Mouse (Mus musculus) CH12.LX (cell line): ENCODE measurements around the gene Urod. TPM values are rescaled to one million over a fixed set of nuclear protein-coding genes. Genes with fewer than 3 reads are reported as not detected.

ENCODE experiments used
- DNase-seq: peaks from one replicate; pipeline ENCODE4 v3.0.0-alpha.2; 2013; ENCODE audit errors: extremely low read depth
- H3K27ac ChIP-seq: 2 replicates; pipeline ENCODE4 v1.5.1; 2012; ENCODE audit warnings: low read depth, mild to moderate bottlenecking, control low read depth, moderate library complexity; ENCODE audit not compliant: insufficient read depth
- H3K27me3 ChIP-seq: replicated peaks from 2 replicates; pipeline ENCODE3; 2012; ENCODE audit warnings: inconsistent platforms
- H3K36me3 ChIP-seq, 2 experiments: replicated peaks in 1 of 2; 2 replicates each; pipeline versions ENCODE3 to v1.6.1; 2012; ENCODE audit warnings: inconsistent platforms in 1 of 2, low read length in 1 of 2, mild to moderate bottlenecking in 1 of 2, mixed read lengths in 1 of 2, moderate library complexity in 1 of 2; ENCODE audit not compliant: control insufficient read depth in 1 of 2, insufficient read depth in 1 of 2
- H3K4me1 ChIP-seq, 2 experiments: 2 replicates each; pipeline ENCODE4 v1.6.1; 2012; ENCODE audit warnings: inconsistent platforms in 1 of 2, moderate library complexity in 1 of 2; ENCODE audit not compliant: insufficient read depth in 2 of 2, control insufficient read depth in 1 of 2
- H3K4me2 ChIP-seq: 2 replicates; pipeline ENCODE4 v1.6.1; 2012; ENCODE audit warnings: low read depth, mild to moderate bottlenecking, control low read depth; ENCODE audit not compliant: poor library complexity, insufficient read depth, severe bottlenecking
- H3K4me3 ChIP-seq, 3 experiments: fragments of 150-350 bp in 1 of 3; sonication (generic) in 1 of 3; replicated peaks in 1 of 3; 2 replicates each; pipeline versions ENCODE3 to v1.5.1; 2011 to 2012; ENCODE audit warnings: low read depth in 2 of 3, low read length in 2 of 3, mild to moderate bottlenecking in 2 of 3, moderate library complexity in 2 of 3, control low read depth in 1 of 3, improper control_type of control experiment in 1 of 3, inconsistent platforms in 1 of 3, mixed read lengths in 1 of 3; ENCODE audit not compliant: poor library complexity in 1 of 3
- H3K79me2 ChIP-seq: replicated peaks from 2 replicates; pipeline ENCODE4 v1.6.1; 2012; ENCODE audit warnings: mild to moderate bottlenecking, moderate library complexity; ENCODE audit not compliant: control insufficient read depth, poor library complexity, insufficient read depth, severe bottlenecking; ENCODE audit errors: extremely low read depth
- H3K9ac ChIP-seq: 2 replicates; pipeline ENCODE4 v1.6.1; 2012; ENCODE audit warnings: low read depth, mild to moderate bottlenecking, control low read depth, moderate library complexity; ENCODE audit not compliant: insufficient read depth
- H3K9me3 ChIP-seq: replicated peaks from 2 replicates; pipeline ENCODE3; 2012; ENCODE audit warnings: low read length, inconsistent platforms, mixed read lengths
- BHLHE40 ChIP-seq: IDR thresholded peaks from 2 replicates; pipeline ENCODE4 v1.6.1; 2011; ENCODE audit warnings: mild to moderate bottlenecking, low read depth, low read length, improper control_type of control experiment
- CTCF ChIP-seq, 2 experiments: IDR thresholded peaks in 1 of 2; conservative IDR thresholded peaks in 1 of 2; 2 replicates each; pipeline ENCODE4 v1.5.1; 2011 to 2012; ENCODE audit warnings: low read depth in 2 of 2, low read length in 2 of 2, improper control_type of control experiment in 1 of 2, inconsistent platforms in 1 of 2, mild to moderate bottlenecking in 1 of 2, moderate library complexity in 1 of 2
- ETS1 ChIP-seq: conservative IDR thresholded peaks from 2 replicates; pipeline ENCODE4 v1.6.1; 2012; ENCODE audit warnings: low read depth, mild to moderate bottlenecking, inconsistent platforms, low read length, improper control_type of control experiment, moderate library complexity
- GABPA ChIP-seq: IDR thresholded peaks from 2 replicates; pipeline ENCODE4 v1.6.1; 2012; ENCODE audit warnings: low read depth, low read length, improper control_type of control experiment, inconsistent platforms; ENCODE audit not compliant: insufficient replicate concordance
- MAFK ChIP-seq: IDR thresholded peaks from 2 replicates; pipeline ENCODE4 v1.6.1; 2011; ENCODE audit warnings: low read length, improper control_type of control experiment; ENCODE audit not compliant: insufficient replicate concordance
- MAX ChIP-seq: IDR thresholded peaks from 2 replicates; pipeline ENCODE4 v1.6.1; 2011; ENCODE audit warnings: low read length, improper control_type of control experiment
- MEF2A ChIP-seq: IDR thresholded peaks from 2 replicates; pipeline ENCODE4 v1.6.1; 2014; ENCODE audit warnings: low read depth, mild to moderate bottlenecking, inconsistent platforms, low read length, improper control_type of control experiment, borderline replicate concordance
- NELFE ChIP-seq: IDR thresholded peaks from 2 replicates; pipeline ENCODE4 v1.6.1; 2011; ENCODE audit warnings: low read depth, low read length, improper control_type of control experiment
- POLR2A ChIP-seq: IDR thresholded peaks from 2 replicates; pipeline ENCODE4 v1.6.1; 2011; ENCODE audit warnings: low read depth, mild to moderate bottlenecking, improper control_type of control experiment, low read length
- POLR2AphosphoS2 ChIP-seq: IDR thresholded peaks from 2 replicates; pipeline ENCODE4 v1.6.1; 2011; ENCODE audit warnings: low read depth, low read length, improper control_type of control experiment
- RAD21 ChIP-seq: IDR thresholded peaks from 2 replicates; pipeline ENCODE4 v1.6.1; 2011; ENCODE audit warnings: low read depth, mild to moderate bottlenecking, low read length, improper control_type of control experiment, moderate library complexity
- SIN3A ChIP-seq: IDR thresholded peaks from 2 replicates; pipeline ENCODE4 v1.6.1; 2012; ENCODE audit warnings: low read length, improper control_type of control experiment, inconsistent platforms
- SMC3 ChIP-seq: IDR thresholded peaks from 2 replicates; pipeline ENCODE4 v1.6.1; 2011; ENCODE audit warnings: low read depth, low read length, improper control_type of control experiment
- TCF12 ChIP-seq: IDR thresholded peaks from 2 replicates; pipeline ENCODE4 v1.6.1; 2014; ENCODE audit warnings: low read depth, mild to moderate bottlenecking, inconsistent platforms, low read length, improper control_type of control experiment
- ZMIZ1 ChIP-seq: IDR thresholded peaks from 2 replicates; pipeline ENCODE4 v1.6.1; 2012; ENCODE audit warnings: low read depth, mild to moderate bottlenecking, inconsistent platforms, low read length, improper control_type of control experiment
- dilution Hi-C: fragments of 300-500 bp; cut with MboI; formaldehyde crosslinking; loops from 2 replicates; pipeline ENCODE4 v1.14.3; 2020; ENCODE audit warnings: low sequenced_read_pairs; ENCODE audit not compliant: extremely low pct_unique_long_range_greater_than_20kb, extremely low pct_ligation_motif_present
- in situ Hi-C: fragments of 300-500 bp; cut with MboI; formaldehyde crosslinking; loops from 3 replicates; pipeline ENCODE4 v1.14.3; 2019; ENCODE audit warnings: low sequenced_read_pairs, low pct_ligation_motif_present, low pct_unique_long_range_greater_than_20kb, mixed read lengths
- polyA plus RNA-seq: library from polyadenylated mRNA; unstranded; fragments of >175 nt; gene quantifications from 2 replicates; pipeline ENCODE4 v1.2.1, GENCODE M21; 2012; ENCODE audit warnings: low read depth; ENCODE audit not compliant: insufficient read length
- total RNA-seq, 2 experiments: library from RNA; depleted of rRNA; stranded (reverse); fragments of 300-350 nt in 1 of 2; fragments of >200 nt in 1 of 2; gene quantifications; 2 replicates each; pipeline ENCODE4 v1.2.3; 2012 to 2014

The Urod gene
- total and polyA plus RNA-seq, 3 experiments, result 57.7 to 82.1 (median 66.4) TPM

GRCm38 (mm10) chr4:117002543-117003521 is 8.6 kb upstream of the Urod start:
- H3K4me3 ChIP-seq, result no peak overlapping the region
- H3K9me3 ChIP-seq, result no peaks in the 10 kb centered on the region
- H3K36me3 ChIP-seq, result peaks cover 28 to 61% of the 10 kb centered on the region in 2 experiments
- TF ChIP-seq MEF2A (no peak), BHLHE40 (no peak), TCF12 (no peak), SMC3 (peak; percentile 69), ZMIZ1 (no peak), CTCF (conservative IDR thresholded peaks at IDR 0.05 in 1 of 2, IDR thresholded peaks at IDR 0.05 in 1 of 2; ENCODE audit: low read depth in 2 of 2, low read length in 2 of 2) (peak; percentile 29 to 75; a peak in 3 of 4 replicates), POLR2A (no peak), NELFE (no peak), POLR2AphosphoS2 (no peak), ETS1 (no peak), GABPA (no peak), RAD21 (peak; percentile 60), MAFK (no peak), MAX (no peak)
- dilution Hi-C loops, result no loop called here
- peaks cover 10 to 21% of the 10 kb centered on the region in 2 experiments; a peak in 3 of 4 replicates for H3K4me1 ChIP-seq
- H3K4me2 ChIP-seq, result no peak overlapping the region
- H3K27ac ChIP-seq, result no peak overlapping the region
- in situ Hi-C loops, result loop anchor here (5.0 kb wide), 1 partner anchor 129 kb away; the partner anchor contains the start of gene Plk3
- no peak for DNase-seq
- no peaks in the 10 kb centered on the region for H3K79me2 ChIP-seq
- H3K9ac ChIP-seq, result no peak overlapping the region
- no peaks in the 10 kb centered on the region for H3K27me3 ChIP-seq

- no peak overlapping the region for H3K4me2 ChIP-seq
- in situ Hi-C loops, result loop anchor here (5.0 kb wide), 1 partner anchor 130 kb away; the partner anchor contains the start of gene Plk3
- dilution Hi-C loops, result no loop called here
- H3K36me3 ChIP-seq, result peaks cover 28 to 62% of the 10 kb centered on the region in 2 experiments
- H3K27ac ChIP-seq, result no peak overlapping the region
- H3K79me2 ChIP-seq, result no peaks in the 10 kb centered on the region
- H3K4me3 ChIP-seq, result no peak overlapping the region
- H3K4me1 ChIP-seq, result peaks cover 10 to 21% of the 10 kb centered on the region in 2 experiments; a peak in 3 of 4 replicates
- TF ChIP-seq SIN3A (no peak), ETS1 (no peak)
- no peaks in the 10 kb centered on the region for H3K9me3 ChIP-seq
- no peaks in the 10 kb centered on the region for H3K27me3 ChIP-seq
- no peak overlapping the region for H3K9ac ChIP-seq
- no peak for DNase-seq
These were observed 7.7 kb upstream of the Urod start for GRCm38 (mm10) chr4:117001957-117002356.
